Mouse (Mus musculus): ENCODE data around the gene Slc35f5.
A peak's percentile ranks its signal among the peaks of the same experiment; 100 is the strongest.

Gene Slc35f5

GRCm38 (mm10) chr1:125575458-125576114 is 15.2 kb downstream of the Slc35f5 start:
- no peak for DNase-seq

- DNase-seq, result no peak
Observed at GRCm38 (mm10) chr1:125576965-125577364, 16.6 kb downstream of the Slc35f5 start.

GRCm38 (mm10) chr1:125578091-125578490 is 17.7 kb downstream of the Slc35f5 start:
- no peak for DNase-seq

- DNase-seq, result no peak
Observed at GRCm38 (mm10) chr1:125581134-125581533, 20.7 kb downstream of the Slc35f5 start.

GRCm38 (mm10) chr1:125603620-125604019 is 43.2 kb downstream of the Slc35f5 start:
- DNase-seq, result no peak

- DNase-seq, result peak; percentile 87
Observed at GRCm38 (mm10) chr1:125607087-125607803, 46.9 kb downstream of the Slc35f5 start.

- DNase-seq, result no peak
Observed at GRCm38 (mm10) chr1:125624376-125625076, 64.1 kb downstream of the Slc35f5 start.

GRCm38 (mm10) chr1:125639501-125640253 is 79.3 kb downstream of the Slc35f5 start:
- DNase-seq, result no peak

- DNase-seq, result no peak
Observed at GRCm38 (mm10) chr1:125643643-125644042, 83.2 kb downstream of the Slc35f5 start.

Data from kidney, postnatal 14 days (tissue).